Mouse (Mus musculus): ENCODE measurements around the gene Loxl3.

Loxl3 gene

DNA sequence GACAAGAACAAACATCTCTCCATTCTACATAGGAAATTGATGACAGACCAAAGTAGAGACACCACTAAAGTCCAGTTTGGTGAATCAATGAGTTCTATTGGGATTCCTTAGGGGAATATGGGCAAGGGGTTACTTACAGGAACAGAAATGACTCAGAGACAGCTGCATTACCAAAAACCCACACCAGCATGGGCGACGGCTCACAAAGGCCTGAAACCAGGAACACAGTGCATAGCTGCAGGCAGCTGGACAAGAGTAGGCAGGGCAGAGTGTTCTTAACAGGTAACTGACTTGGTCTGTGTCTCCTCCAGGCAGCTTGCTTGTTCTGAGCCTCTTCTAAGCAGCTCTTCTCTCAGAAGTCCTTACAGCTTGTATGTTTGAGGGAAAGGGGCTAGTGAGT is 18.2 kb upstream of the Loxl3 start:
- DNase-seq (ENCODE audit: low read depth in 1 of 2, low spot score in 2 of 2): no peak

DNA sequence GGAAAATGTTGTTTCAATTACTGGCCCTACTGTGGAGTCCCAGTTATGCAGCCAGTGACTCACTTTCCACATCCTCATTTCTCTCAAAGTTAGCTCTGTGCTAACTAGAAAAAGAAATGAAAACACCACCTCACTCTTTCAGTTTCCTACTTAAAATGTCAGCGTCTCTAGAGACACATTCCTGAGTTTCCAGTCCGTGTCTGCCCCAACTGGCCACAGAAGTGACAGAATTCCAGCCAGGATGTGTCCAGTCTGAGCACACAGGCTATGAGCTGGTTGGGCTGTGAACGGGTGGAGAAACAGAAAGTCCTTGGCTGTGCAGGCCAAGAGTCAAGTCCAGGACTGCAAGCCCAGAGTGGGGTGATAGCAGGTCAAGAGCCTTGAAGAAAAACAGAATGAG is 16.8 kb upstream of the Loxl3 start:
- no peak for DNase-seq (ENCODE audit: low read depth in 1 of 2, low spot score in 2 of 2)

DNA sequence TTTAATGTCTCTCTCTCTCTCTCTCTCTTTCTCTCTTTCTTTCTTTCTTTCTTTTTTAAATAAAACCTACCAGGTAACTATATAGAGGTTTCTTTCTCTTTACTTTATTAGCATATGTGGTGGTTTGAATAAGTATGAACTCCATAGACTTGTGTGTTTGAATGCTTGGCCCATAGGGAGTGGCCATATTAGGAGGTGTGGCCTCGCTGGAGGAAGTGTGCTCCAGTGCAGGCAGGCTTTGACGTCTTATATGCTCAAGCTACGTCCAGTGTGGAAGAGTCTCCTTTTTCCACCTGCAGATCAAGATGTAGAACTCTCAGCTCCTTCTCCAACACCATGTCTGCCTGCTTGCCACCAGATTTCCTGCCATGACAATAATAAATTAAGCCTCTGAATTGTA is 14.9 kb upstream of the Loxl3 start:
- DNase-seq (ENCODE audit: low read depth in 1 of 2, low spot score in 2 of 2): no peak

DNA sequence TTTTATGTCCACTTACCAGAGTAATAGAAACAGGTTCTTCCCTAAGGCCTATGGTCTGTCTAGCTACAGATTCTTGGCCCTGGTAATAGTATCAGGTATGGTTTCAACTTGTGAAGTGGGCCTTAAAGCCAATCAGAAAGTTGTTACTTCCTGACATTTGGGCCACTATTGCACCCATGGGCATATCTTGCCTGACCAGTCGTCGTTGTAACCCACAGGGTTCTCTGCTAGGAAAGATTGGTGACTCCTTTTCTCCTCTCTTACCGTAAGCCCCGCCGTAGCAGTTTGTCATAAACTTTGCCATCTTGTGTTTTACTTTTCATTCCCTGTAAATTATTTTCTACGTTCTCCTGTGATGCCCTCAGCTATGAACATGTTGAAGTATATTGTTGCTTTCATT is 13.9 kb upstream of the Loxl3 start:
- no peak for DNase-seq (ENCODE audit: low read depth in 1 of 2, low spot score in 2 of 2)

DNA sequence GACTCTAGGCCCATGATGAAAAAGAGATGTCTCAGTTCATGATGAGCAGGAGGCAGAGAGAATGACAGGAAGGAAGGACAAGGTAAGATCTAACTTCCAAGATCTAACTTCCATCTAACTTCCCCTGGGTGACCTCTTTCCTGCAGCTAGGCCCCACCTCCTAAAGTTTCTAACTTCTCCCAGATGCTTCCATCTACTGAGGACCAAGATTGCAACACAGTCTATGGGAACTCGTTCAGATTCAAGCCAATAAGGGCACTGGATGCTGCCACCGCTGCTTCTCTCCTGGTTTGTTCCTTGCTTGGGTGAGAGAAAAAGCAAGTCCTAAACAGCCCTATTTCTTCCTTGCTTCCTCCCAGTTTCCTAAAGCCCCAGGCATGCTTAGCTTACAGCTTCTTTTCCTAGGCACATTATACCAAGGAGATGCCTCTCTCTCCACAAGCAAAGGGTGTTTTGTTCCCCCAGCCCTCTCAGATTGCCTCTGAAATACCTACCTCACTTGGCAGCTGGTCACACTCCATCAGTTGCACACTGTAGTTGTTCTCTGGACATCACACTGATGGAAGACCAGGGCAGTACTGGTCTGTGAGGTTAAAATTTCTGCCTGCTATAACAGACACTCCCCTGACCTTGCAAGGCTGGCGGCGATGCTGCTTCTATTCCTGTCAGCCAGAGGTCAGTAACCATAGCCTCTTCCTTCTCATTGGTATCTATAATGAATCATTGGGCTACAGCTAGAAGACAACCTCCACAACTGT is 13.0 kb upstream of the Loxl3 start:
- DNase-seq (ENCODE audit: low read depth in 1 of 2, low spot score in 2 of 2): no peak

DNA sequence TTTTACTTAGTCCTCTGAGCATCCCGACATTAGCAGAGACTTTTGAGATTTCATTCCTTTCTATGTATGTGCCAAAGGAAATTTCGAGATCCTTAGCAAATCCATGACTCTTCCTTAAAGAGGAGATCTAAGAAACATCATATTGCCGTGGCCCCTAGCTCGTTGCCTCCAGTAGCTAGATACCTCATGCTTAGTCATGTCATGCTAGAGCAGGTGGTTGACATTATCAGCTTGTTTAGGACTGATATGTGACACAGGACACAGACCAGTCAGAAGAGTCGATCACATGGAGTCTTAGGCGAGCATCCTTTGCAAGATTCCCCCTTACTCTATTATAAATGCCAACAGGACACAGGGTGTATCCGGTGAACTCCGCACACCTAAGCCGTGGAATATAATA is 11.0 kb upstream of the Loxl3 start:
- DNase-seq (ENCODE audit: low read depth in 1 of 2, low spot score in 2 of 2): no peak

DNA sequence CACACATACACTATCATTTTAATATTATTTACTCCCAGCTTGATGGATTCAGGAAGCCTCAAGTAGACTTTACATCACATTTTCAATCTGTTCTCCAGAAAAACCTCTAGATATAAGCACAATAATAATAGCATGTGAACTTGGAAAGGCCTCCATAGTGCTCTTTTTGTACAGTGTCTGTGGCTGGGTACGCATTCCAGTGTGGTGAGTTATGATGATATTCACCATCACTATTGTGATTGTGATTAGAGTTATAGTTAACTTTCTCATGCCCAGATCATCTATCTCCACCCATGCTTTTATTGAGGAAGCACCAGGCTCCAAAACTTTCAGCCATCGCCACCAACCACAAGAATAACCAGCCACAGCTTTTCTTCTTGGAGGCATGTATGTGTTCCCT is 10.2 kb upstream of the Loxl3 start:
- no peak for DNase-seq (ENCODE audit: low read depth in 1 of 2, low spot score in 2 of 2)

DNA sequence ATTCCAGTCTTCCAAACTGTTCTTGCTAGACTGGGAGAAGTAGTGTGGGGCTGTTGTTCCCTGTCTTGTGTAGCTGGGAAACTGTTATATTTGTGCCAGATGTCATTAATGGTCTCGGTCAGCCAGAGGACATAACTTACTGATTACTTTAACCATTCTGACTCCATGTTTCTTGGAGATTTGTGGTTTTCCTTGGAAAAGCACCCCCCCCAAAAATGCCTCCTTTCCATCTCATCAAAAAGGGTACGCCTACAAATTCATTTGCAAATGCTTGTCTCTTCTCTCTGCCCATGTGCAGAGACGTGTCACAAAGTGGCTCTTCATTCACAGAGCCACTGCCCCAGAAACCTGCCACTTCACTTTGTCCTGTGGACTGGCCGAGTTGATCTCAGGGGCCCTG is 9.6 kb upstream of the Loxl3 start:
- DNase-seq (ENCODE audit: low read depth in 1 of 2, low spot score in 2 of 2): no peak

DNA sequence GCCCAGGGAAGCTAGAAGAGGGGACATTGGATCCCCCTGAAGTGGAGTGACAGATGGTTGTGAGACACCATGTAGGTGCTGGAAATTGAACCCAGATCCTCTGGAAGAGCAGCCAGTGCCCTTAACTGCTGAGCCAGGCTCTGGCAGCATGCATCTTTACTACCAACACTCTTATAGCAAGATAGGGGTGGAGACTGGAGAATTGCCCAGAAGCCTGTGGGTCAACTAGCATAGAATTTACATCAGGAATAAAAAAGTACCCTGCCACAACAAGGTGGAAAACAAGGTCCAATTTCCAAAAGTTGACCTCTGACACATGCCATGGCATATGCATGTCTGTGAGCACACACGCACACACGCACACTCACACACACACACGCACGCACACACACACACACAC is 8.8 kb upstream of the Loxl3 start:
- DNase-seq (ENCODE audit: low read depth in 1 of 2, low spot score in 2 of 2): no peak

DNA sequence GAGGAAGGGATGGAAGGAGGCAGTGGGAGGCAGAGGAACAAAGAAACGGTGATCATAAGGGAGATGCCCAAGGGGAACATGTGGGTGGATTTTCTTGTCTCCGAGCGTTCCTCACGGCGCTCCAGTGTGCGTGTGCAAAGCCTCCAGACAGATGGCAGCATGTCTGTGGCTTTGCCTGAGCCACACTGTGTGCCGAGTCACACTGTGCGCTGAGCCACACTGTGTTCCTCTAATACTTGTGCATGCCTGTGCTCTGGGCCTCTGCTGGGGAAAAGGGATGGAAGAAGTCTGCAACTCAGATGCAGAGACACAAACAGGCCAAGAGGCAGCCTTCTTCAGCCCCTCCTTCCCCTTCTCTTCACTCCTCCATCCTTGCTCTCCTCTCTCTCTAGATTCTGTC is 6.7 kb upstream of the Loxl3 start:
- no peak for DNase-seq (ENCODE audit: low read depth in 1 of 2, low spot score in 2 of 2)

DNA sequence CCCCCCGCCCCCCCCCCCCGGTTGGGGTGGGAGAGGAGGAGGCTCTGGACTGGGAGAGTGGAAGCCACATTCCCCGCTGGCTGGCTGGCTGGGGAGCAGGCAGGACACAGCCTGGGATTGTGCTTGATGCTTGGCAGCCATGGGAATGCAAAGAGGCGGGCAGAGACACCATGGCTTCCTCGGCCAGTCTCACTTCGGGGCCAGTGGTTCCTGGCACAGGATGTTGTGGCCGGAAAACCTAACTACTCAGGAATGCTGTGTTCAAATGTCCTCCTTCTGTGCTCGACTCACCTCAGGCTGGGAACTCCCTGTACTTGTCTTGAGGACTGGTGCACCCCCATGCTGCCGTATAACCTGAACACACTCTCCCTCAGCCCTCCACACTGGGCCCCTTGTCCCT is 6.3 kb upstream of the Loxl3 start:
- DNase-seq (ENCODE audit: low read depth in 1 of 2, low spot score in 2 of 2): no peak

DNA sequence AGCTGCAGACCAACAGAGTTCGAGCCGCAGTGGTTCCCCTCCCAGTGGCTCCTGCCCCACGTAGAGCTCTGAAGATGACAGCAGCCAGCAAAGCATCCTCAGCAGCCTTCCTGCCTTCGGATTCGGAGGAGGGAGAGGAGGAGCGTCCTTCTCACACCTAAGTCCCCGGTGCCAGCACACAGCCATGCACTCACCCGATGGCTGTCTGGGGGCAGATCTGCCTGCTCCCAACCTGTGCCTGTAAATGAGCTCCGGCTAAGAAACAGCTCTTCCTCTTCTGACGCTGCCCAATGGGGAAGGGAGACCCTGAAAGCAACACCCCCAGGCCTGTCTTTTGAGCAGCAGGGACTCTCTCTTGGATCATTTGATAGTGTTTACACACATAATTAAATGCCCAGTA is 4.2 kb upstream of the Loxl3 start:
- DNase-seq (ENCODE audit: low read depth in 1 of 2, low spot score in 2 of 2): no peak

DNA sequence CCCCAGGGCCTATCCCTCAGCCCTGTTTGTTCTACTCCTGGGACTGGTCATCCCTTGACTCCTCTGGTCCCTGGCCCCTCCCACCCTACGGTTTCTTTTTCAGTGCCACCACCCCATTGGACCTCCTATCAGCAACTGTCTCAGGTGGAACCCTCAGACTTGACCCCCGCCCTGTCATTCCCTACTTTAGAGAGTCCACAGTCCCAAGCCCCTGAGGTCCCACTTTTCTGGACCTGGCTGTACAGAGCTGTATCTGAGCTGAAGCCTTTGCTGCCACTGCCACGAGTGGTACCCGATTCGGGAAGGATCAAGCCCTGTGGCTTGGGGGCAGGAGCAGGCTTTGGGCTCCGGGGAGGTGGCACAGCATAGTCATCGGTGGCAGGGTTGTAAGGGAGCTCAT is 2.9 kb upstream of the Loxl3 start:
- no peak for DNase-seq (ENCODE audit: low read depth in 1 of 2, low spot score in 2 of 2)

DNA sequence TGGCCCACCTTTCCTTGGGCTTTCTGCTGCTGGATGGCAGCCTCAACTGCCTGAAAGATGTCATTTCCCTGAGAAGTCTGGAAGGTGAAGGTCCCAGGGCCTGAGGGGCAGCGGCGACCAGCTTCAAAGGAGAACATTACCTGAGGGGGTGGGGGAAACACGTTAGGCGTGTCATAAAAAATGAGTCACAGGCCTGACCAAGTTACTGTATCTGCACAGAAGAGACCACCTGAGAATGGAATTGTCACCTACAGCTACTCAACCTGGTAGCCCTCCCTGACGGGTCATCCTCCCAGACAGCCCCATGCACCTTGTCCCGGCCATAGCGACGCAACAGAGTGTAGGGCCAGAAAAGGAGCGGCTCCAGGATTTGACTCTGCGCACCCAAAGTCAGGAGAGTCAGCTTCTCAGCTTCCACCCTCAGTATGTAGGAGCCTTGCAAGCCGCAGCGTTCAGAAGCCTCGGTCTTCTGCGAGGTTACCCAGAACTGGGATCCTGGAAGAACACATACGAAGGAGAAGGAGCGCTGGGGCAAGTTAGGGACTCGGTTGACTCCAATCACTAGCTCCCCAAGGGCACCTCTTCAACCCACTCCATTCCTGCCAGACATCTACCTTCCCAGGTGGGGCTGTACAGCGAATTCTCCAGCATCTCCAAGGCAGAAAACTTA is 1.9 kb upstream of the Loxl3 start:
- DNase-seq (ENCODE audit: low read depth in 1 of 2, low spot score in 2 of 2): no peak

DNA sequence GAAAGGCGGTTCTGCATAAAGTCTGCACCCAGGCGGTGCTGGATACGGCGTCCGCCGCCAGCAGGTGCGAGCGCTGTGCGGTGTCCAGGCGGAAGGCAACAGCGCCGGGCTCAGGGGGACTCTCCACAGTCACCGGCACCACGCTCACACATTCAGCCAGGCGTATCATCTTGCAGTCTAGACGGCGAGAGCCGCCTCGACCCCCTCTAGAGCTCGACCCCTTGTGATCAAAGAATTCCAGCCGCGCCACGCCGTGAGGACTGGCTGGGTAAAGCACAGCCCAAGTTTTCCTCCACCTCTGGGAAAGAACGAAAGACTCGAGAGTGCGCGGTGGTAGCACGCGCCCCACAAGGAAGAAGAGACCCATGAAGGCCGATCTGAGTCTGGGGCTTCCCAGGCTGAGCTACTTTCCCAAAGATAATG is 1.2 kb upstream of the Loxl3 start:
- DNase-seq (ENCODE audit: low read depth in 1 of 2, low spot score in 2 of 2): no peak

DNA sequence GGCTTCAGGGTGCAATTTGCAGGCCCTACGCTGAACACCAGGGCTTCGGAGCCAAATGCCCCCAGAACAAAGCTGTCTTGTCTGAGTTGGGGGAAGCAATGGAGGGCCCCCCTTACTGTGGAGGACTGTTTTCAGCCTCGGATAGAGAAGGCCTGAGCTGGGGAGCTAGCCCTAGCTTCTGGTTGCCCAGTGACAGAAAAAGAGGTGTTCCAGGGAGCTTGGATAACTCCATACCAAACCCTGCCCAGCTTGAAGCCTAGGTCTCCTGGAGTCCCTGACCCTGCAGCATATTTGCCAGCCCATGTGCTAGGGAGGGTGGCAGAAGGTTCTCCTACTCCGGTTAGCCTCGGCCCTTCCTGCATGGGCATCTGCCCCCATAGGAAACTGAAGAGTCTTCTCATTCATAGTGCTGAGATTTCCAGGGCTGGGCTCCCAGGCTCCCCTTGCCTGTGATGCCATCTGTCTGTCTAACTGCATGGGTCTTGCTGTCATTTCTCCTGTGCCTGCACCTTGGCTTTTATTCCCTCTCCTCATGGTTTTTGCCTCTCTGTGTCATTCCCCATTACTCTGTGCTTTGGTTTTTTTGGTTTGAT is 586 bp downstream of the Loxl3 start:
- DNase-seq (ENCODE audit: low read depth in 1 of 2, low spot score in 2 of 2): no peak

DNA sequence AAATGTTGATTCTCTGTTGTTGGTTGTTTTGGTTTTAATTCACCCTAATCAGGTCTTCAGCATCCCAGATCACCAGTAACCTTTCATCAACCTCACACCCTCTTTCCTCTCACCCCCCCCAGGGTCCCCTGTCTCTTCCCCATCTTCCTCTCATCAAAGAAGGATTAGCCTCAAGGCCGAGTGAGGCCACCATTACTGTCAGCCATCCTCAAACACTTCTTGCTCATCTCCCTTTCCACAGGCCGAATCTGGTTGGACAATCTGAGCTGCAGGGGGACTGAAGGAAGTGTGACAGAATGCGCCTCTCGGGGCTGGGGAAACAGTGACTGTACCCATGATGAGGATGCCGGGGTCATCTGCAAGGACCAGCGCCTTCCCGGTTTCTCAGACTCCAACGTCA is 3.2 kb downstream of the Loxl3 start:
- DNase-seq (ENCODE audit: low read depth in 1 of 2, low spot score in 2 of 2): no peak

DNA sequence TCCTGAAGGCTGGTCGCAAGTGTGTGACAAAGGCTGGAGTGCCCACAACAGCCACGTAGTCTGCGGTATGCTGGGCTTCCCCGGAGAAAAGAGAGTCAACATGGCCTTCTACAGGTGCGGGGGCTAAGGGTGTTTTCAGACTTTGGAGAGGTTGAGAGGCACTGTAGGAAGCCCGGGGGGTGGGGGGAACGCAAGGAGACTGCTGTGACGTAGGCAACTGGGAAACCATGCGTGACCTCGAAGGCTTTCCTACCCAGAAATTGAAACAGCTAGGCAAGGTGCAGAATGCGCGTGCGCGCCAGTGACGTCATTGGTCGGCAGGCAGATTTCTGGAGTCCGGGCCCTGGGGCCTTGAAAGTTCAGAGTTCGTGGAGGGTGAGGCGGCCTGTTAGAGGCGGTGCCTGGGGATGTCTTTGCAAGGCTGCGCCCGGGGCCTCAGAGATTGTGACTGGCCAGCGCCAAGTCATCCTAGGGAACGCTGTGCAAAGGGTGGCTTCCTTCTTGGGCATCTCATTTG is 4.6 kb downstream of the Loxl3 start:
- DNase-seq (ENCODE audit: low read depth in 1 of 2, low spot score in 2 of 2): peak; percentile 79 to 95

DNA sequence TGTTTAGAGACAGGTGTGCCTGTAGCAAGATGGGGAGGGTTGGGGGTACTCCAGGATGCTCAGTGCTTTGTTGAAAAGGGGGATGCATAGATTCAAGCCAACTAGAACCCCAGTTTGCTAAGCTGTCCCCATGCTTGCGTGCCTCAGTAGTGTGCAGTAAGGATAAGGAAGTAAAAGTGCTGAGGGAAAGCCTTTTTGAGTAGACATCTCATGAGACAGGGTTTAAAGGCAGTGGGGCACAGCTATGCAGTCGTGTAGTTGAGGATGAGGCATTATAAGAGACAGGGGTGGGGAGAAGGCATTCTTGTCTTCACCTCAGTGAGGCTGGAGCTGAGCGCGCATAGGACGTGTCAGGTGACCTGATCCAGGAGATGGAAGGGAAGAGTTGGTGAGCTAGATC is 6.6 kb downstream of the Loxl3 start:
- no peak for DNase-seq (ENCODE audit: low read depth in 1 of 2, low spot score in 2 of 2)

DNA sequence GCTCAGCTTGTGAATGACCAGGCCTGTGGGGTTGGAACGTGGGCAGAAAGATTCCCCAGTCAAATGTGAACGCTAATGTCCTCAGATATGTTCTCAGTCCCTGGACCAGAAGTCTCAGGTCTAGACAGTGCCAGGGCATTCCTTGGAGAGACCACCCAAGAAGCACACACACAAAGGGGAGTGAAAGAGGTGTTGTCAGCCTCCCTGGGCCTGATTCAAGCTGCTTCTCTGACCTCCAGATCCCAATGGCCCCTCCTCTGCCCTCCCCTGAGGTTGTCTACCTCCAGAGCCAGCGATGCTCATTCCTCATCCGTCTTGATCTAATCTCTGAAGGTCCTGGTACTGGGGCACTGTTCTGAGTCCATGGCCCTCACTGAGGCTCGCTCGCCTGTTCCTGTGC is 9.6 kb downstream of the Loxl3 start:
- DNase-seq (ENCODE audit: low read depth in 1 of 2, low spot score in 2 of 2): no peak

DNA sequence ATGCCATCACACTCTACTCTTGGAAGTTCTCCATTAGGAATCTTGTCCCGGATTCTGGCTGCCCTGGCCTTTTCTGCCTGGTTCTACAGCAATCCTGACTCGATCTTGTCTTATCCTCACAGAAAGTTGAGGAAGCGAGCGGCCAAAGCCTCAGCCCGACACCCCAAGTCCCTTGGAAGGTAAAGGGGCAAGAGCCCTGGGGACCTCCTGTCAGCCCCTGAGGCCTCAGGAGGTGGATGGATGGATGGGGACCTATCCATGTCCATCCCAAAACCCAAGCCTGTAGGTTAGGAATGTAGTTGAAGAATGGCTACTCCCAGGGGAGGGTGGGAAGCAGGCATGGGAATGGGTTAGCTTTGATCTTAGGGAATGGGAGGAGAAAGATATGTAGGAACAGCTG is 10.0 kb downstream of the Loxl3 start:
- no peak for DNase-seq (ENCODE audit: low read depth in 1 of 2, low spot score in 2 of 2)

DNA sequence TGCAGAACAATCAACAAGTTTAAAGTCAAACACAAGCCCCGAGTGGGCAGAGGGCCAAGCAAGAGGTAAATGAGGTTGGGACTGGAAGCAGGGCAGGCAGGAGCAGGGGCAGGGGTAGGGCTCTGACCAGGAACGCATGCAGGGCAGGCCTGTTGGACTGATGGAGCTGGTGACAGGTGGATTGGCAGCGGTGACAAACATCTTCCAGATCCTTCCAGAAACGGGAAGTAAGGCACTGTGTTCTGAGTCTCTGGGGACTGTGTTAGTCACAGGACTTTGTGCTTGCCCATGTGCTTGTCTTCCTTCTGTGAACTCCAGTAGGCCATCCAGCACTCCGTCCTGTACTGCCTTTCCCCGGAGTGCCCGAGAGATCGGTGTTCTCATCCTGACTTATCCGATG is 10.8 kb downstream of the Loxl3 start:
- peak in 1 of 2 experiments; percentile 27 for DNase-seq (ENCODE audit: low read depth in 1 of 2, low spot score in 2 of 2)

Measured in monocyte, adult 2 months (primary cell).